Mouse (Mus musculus): ENCODE results near the gene Zic5.

The Zic5 gene

DNA sequence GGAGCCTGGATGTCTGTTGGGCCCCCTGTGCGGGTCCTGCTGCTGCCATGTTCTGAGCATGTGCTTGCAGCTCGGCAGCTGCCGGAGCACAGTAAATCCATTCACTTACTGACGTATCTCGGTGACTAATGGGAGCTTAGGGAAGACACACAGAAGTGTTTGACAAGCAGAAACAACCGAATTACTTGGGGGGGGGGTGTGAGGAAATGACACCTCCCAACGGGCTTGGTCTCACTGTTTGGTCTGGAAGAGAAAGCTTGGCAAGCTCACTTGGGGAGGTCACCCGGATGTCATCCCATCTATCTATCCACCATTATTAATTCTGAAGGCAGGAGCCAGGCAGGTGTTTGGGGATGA lies 38.3 kb downstream of the Zic5 start:
- DNase-seq = no peak

DNA sequence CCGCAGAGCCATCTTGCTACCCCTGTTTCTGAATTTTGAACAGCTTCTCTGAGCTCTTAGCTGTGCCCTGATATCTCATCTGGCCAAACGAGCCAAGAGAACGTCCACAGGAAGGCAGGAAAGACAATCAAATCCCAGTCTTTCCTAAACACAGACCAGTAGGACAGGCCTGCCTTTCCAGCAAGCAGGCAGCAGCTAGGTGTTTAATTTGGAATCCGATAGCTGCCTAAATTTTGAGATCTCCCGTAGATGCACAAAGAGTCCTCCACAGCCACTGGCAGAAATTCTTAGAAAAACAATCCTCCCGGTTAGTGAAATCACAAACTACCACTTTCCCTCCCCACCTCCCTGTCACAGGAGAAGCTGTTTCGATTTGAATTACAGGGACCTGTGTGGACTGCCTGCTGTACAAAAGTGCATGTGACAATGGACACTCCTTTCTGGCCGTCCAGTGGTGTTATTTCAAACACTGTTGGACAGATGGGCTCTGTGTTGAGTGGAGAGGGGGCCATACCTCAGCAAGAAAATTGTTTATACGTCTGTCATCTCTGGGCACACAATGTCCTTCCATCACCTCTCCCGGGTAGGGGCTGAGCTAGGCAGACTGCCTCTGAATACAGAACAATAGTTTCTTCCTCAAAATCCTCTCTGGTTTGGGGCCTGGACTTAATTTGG lies 38.8 kb downstream of the Zic5 start:
- no peak for DNase-seq

DNA sequence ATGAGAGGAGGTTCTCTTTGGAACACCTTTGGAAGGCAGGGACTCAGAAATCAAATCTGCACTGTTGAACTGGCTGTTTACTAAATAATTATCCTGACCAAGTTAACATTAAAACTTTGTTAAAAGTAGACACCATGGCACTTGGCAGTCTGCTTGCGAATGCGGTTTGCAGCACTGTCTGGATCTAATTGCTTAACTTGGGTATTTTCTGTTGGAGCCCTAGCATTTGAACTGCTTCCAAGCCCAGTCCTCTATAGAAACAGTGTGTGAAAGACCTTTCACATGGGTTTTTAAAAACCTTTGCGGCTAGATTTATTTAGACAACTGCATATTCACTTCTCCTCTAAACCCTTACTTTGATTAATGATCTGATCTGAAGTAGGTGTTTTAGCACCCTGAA lies 41.0 kb downstream of the Zic5 start:
- DNase-seq = no peak

GRCm38 (mm10) chr14:122416166-122416771 lies 49.2 kb downstream of the Zic5 start:
- DNase-seq = no peak

- DNase-seq = no peak
These were observed 50.7 kb downstream of the Zic5 start for GRCm38 (mm10) chr14:122414786-122415185.

DNA sequence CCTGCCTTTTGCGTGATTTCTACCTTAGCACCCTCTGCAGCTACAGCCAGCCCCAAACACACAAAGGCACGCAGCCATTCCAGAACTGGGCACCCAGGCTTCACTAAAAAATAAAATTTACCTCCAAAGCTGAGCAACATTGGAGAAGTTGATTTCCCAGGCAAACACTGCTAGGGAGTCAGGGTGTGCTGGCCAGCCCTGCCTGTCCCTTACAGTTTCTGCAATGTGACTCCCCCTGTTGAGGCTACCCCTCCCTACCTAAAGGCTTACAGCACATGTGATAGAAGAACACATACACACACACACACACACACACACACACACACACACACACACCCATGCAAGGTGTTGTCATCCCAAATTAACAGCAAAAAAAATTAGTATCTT lies 51.9 kb downstream of the Zic5 start:
- DNase-seq = no peak

- DNase-seq = no peak
These were observed 52.5 kb downstream of the Zic5 start for GRCm38 (mm10) chr14:122412841-122413541.

All from kidney, adult 18-20 months (tissue).